Mouse (Mus musculus) cortical plate, adult 2 months (tissue): ENCODE data around the gene Zcchc24.

ENCODE experiments used
- CTCF ChIP-seq: fragments of 200-500 bp; IDR thresholded peaks from 2 replicates; pipeline ENCODE4 v1.5.1; 2011; ENCODE audit warnings: mild to moderate bottlenecking, control low read depth, low read length; ENCODE audit not compliant: insufficient read depth; ENCODE audit errors: extremely low read depth
- POLR2A ChIP-seq: fragments of 200-500 bp; IDR thresholded peaks from 2 replicates; pipeline ENCODE4 v1.6.1; 2011; ENCODE audit warnings: mild to moderate bottlenecking, low read length, control low read depth; ENCODE audit not compliant: insufficient read depth; ENCODE audit errors: extremely low read depth

DNA sequence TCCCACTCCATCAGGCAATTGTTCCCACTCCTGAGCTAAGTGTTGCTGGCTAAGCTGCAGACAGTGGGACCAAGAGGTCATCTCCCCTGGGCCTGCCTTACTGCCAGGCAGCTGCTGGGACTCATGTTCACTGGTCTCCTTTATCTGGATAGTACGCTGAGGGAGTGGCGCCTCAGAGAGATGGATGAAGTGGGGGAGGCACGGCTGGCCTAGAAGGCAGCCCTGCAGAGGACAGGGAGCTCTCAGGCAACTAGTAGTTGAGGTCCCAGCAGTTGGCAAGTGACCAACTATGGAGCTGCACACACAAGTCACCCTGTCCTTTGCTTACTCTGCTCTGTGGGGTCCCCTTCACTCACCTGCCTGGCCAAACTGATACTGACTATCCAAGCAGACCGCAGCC, 58.8 kb downstream of the Zcchc24 start:
- TF ChIP-seq CTCF (no peak), POLR2A (no peak)
